Mouse (Mus musculus) hindbrain, embryonic 10.5 days (tissue): Measurements from ENCODE around the gene H60c. TPM values are rescaled to one million over a fixed set of nuclear protein-coding genes. Genes with fewer than 3 reads are reported as not detected.

Source experiments
- DNase-seq: peaks from one replicate; pipeline ENCODE4 v3.0.0-alpha.2; 2017; ENCODE audit warnings: low spot score
- H3K27ac ChIP-seq: fragments of 300-500 bp; sonication (generic); 2 replicates; pipeline ENCODE4 v1.5.1; 2016; ENCODE audit warnings: mild to moderate bottlenecking, moderate library complexity
- H3K27me3 ChIP-seq: fragments of 300-500 bp; sonication (generic); 2 replicates; pipeline ENCODE4 v1.6.1; 2016; ENCODE audit warnings: mild to moderate bottlenecking; ENCODE audit not compliant: poor library complexity, insufficient read depth, severe bottlenecking
- H3K36me3 ChIP-seq: fragments of 300-500 bp; sonication (generic); 2 replicates; pipeline ENCODE4 v1.6.1; 2016; ENCODE audit warnings: mild to moderate bottlenecking, moderate library complexity
- H3K4me1 ChIP-seq: fragments of 300-500 bp; sonication (generic); replicated peaks from 2 replicates; pipeline ENCODE4 v1.6.1; 2016; ENCODE audit warnings: mild to moderate bottlenecking
- H3K4me3 ChIP-seq: fragments of 300-500 bp; sonication (generic); 2 replicates; pipeline ENCODE4 v1.5.1; 2016; ENCODE audit warnings: mild to moderate bottlenecking, moderate library complexity
- H3K9me3 ChIP-seq: fragments of 300-500 bp; sonication (generic); 2 replicates; pipeline ENCODE4 v1.6.1; 2016; ENCODE audit warnings: mild to moderate bottlenecking, moderate library complexity
- WGBS: fragments of 180-500 bp; shearing (Covaris S2); methylation state at CpG from one replicate; pipeline ENCODE4 v1.1.7; 2016; 5-methylcytosine and 5-hydroxymethylcytosine counted together
- polyA plus RNA-seq: library from polyadenylated mRNA; unstranded; fragments of >200 nt; fragmentation: Nextera tagmentation; extraction: Ambion mirVana; gene quantifications from 2 replicates; pipeline ENCODE4 v1.2.1, GENCODE M21; 2016

The H60c gene
- polyA plus RNA-seq, 1 experiment from 2014 or later: not detected

DNA sequence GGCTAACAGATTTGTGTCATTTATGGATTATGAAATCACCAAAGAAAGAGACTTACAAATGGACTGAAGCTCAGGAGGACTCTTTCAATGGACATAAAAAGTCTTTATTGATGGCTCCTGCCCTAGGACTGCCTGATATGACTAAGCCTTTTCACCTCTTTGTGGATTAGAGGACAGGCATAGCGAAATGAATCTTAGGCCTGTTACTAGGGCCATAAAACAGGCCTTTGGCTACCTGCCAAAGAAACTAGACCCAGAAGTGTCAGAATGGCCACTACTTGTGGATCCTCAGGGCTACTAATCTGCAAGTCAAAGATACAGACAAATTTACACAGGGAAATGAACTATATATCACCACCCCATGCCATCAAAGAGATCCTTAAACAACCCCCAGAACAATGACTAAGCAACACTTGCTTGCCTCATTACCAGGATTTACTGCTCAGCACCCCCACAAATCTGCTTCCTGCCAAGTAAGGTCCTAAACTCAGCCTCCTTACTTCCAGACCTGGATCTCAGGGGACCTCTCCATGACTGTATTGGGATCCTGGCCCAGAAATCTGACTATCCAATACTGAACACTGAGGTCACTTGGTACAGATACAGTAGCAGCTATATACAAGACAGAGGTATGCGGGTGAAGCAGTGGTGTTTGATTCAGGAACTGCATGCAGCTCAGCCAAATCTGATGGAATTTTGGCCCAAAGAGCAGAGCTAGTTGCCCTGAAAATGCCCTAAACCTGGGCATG is 39.0 kb downstream of the H60c start:
- Histone ChIP-seq H3K4me3 (no peak overlapping the region), H3K27ac (no peak overlapping the region), H3K9me3 (peaks cover 17% of the 10 kb centered on the region), H3K27me3 (no peaks in the 10 kb centered on the region), H3K4me1 (no peaks in the 10 kb centered on the region), H3K36me3 (no peaks in the 10 kb centered on the region)
- DNase-seq: no peak
- 93% methylated on average over 2 of the region's 2 CpGs for WGBS

Other genes with a start within 250 kb of the H60c start
- gene Ppp1r14c, start 98.3 kb upstream of the H60c start, polyA plus RNA-seq: 3.5 and 6.0 TPM in 2 replicates